Mouse (Mus musculus): ENCODE measurements around the gene Dgat2. TPM values are rescaled to one million over a fixed set of nuclear protein-coding genes. Genes with fewer than 3 reads are reported as not detected.
A peak's percentile ranks its signal among the peaks of the same experiment; 100 is the strongest.

The Dgat2 gene
- 38.5 and 44.9 TPM in 2 replicates for polyA plus RNA-seq (2015; fragmentation: Nextera tagmentation; extraction: Ambion mirVana)

- Histone ChIP-seq H3K4me2 (ENCODE audit: low read depth, low read length) (peak within 1 kb of the TSS; percentile 95), H3K27me3 (ENCODE audit: control insufficient read depth, insufficient read depth, low read length) (peaks cover 9% of the 10 kb centered on the region), H3K9ac (ENCODE audit: low read length) (peak within 1 kb of the TSS; percentile 87), H3K27ac (ENCODE audit: low read length) (peak within 1 kb of the TSS; percentile 86), H3K36me3 (ENCODE audit: control insufficient read depth, insufficient read depth) (no peaks in the 10 kb centered on the region), H3K9me3 (replicated peaks; ENCODE audit: control insufficient read depth, low read length) (no peaks in the 10 kb centered on the region), H3K4me1 (ENCODE audit: control insufficient read depth, insufficient read depth, low read length) (peaks cover 2% of the 10 kb centered on the region), H3K4me3 (ENCODE audit: low read length) (peak within 1 kb of the TSS; percentile 70)
- peak; percentile 96 for ATAC-seq (replicated peaks; ENCODE audit: extremely low read depth, insufficient read depth, low FRiP score)
- WGBS: under 1% methylated on average over 63 of the region's 63 CpGs
These were observed at the start of gene Dgat2 for GRCm38 (mm10) chr7:99182432-99183172. Gene Dgat2 (minus strand): TSS chr7:99182719.

- Histone ChIP-seq H3K9ac (ENCODE audit: low read length) (no peak overlapping the region), H3K36me3 (ENCODE audit: control insufficient read depth, insufficient read depth) (no peaks in the 10 kb centered on the region), H3K4me1 (ENCODE audit: control insufficient read depth, insufficient read depth, low read length) (no peaks in the 10 kb centered on the region), H3K9me3 (replicated peaks; ENCODE audit: control insufficient read depth, low read length) (no peaks in the 10 kb centered on the region), H3K4me3 (ENCODE audit: low read length) (no peak overlapping the region), H3K27ac (ENCODE audit: low read length) (no peak overlapping the region), H3K27me3 (ENCODE audit: control insufficient read depth, insufficient read depth, low read length) (no peaks in the 10 kb centered on the region; the same call in 1 of the 2 replicates), H3K4me2 (ENCODE audit: low read depth, low read length) (no peak overlapping the region)
- ATAC-seq (replicated peaks; ENCODE audit: extremely low read depth, insufficient read depth, low FRiP score): no peak
- 70% methylated on average over 7 of the region's 7 CpGs for WGBS
These were observed 47.7 kb upstream of the Dgat2 start for GRCm38 (mm10) chr7:99230061-99230747.

GRCm38 (mm10) chr7:99229411-99229810, 46.9 kb upstream of the Dgat2 start:
- 20% methylated on average over 2 of the region's 2 CpGs for WGBS
- Histone ChIP-seq H3K4me1 (ENCODE audit: control insufficient read depth, insufficient read depth, low read length) (no peaks in the 10 kb centered on the region), H3K9ac (ENCODE audit: low read length) (no peak overlapping the region), H3K9me3 (replicated peaks; ENCODE audit: control insufficient read depth, low read length) (no peaks in the 10 kb centered on the region), H3K4me3 (ENCODE audit: low read length) (no peak overlapping the region), H3K4me2 (ENCODE audit: low read depth, low read length) (no peak overlapping the region), H3K27ac (ENCODE audit: low read length) (no peak overlapping the region), H3K27me3 (ENCODE audit: control insufficient read depth, insufficient read depth, low read length) (no peaks in the 10 kb centered on the region), H3K36me3 (ENCODE audit: control insufficient read depth, insufficient read depth) (no peaks in the 10 kb centered on the region)
- peak; percentile 64; the same call in 1 of the 2 replicates for ATAC-seq (replicated peaks; ENCODE audit: extremely low read depth, insufficient read depth, low FRiP score)

GRCm38 (mm10) chr7:99228825-99229224, 46.3 kb upstream of the Dgat2 start:
- H3K36me3 ChIP-seq (ENCODE audit: control insufficient read depth, insufficient read depth): no peaks in the 10 kb centered on the region
- no peaks in the 10 kb centered on the region for H3K9me3 ChIP-seq (replicated peaks; ENCODE audit: control insufficient read depth, low read length)
- no peaks in the 10 kb centered on the region for H3K27me3 ChIP-seq (ENCODE audit: control insufficient read depth, insufficient read depth, low read length)
- H3K4me3 ChIP-seq (ENCODE audit: low read length): no peak overlapping the region
- H3K4me1 ChIP-seq (ENCODE audit: control insufficient read depth, insufficient read depth, low read length): no peaks in the 10 kb centered on the region
- H3K4me2 ChIP-seq (ENCODE audit: low read depth, low read length): no peak overlapping the region
- WGBS: 79% methylated on average over 8 of the region's 8 CpGs
- H3K27ac ChIP-seq (ENCODE audit: low read length): no peak overlapping the region
- no peak for ATAC-seq (replicated peaks; ENCODE audit: extremely low read depth, insufficient read depth, low FRiP score)
- no peak overlapping the region for H3K9ac ChIP-seq (ENCODE audit: low read length)

GRCm38 (mm10) chr7:99227267-99227666, 44.7 kb upstream of the Dgat2 start:
- no peaks in the 10 kb centered on the region for H3K27me3 ChIP-seq (ENCODE audit: control insufficient read depth, insufficient read depth, low read length)
- no peak overlapping the region for H3K27ac ChIP-seq (ENCODE audit: low read length)
- H3K36me3 ChIP-seq (ENCODE audit: control insufficient read depth, insufficient read depth): no peaks in the 10 kb centered on the region
- WGBS: 96% methylated on average over 4 of the region's 4 CpGs
- no peaks in the 10 kb centered on the region for H3K4me1 ChIP-seq (ENCODE audit: control insufficient read depth, insufficient read depth, low read length)
- no peaks in the 10 kb centered on the region for H3K9me3 ChIP-seq (replicated peaks; ENCODE audit: control insufficient read depth, low read length)
- H3K4me3 ChIP-seq (ENCODE audit: low read length): no peak overlapping the region
- no peak overlapping the region for H3K4me2 ChIP-seq (ENCODE audit: low read depth, low read length)
- no peak overlapping the region for H3K9ac ChIP-seq (ENCODE audit: low read length)
- no peak for ATAC-seq (replicated peaks; ENCODE audit: extremely low read depth, insufficient read depth, low FRiP score)

GRCm38 (mm10) chr7:99226662-99227061, 44.1 kb upstream of the Dgat2 start:
- WGBS: 77% methylated on average over 10 of the region's 10 CpGs
- no peaks in the 10 kb centered on the region for H3K9me3 ChIP-seq (replicated peaks; ENCODE audit: control insufficient read depth, low read length)
- H3K9ac ChIP-seq (ENCODE audit: low read length): no peak overlapping the region
- no peaks in the 10 kb centered on the region for H3K36me3 ChIP-seq (ENCODE audit: control insufficient read depth, insufficient read depth)
- no peak overlapping the region for H3K4me3 ChIP-seq (ENCODE audit: low read length)
- H3K4me2 ChIP-seq (ENCODE audit: low read depth, low read length): no peak overlapping the region
- H3K4me1 ChIP-seq (ENCODE audit: control insufficient read depth, insufficient read depth, low read length): no peaks in the 10 kb centered on the region
- H3K27me3 ChIP-seq (ENCODE audit: control insufficient read depth, insufficient read depth, low read length): no peaks in the 10 kb centered on the region
- no peak for ATAC-seq (replicated peaks; ENCODE audit: extremely low read depth, insufficient read depth, low FRiP score)
- no peak overlapping the region for H3K27ac ChIP-seq (ENCODE audit: low read length)

GRCm38 (mm10) chr7:99225421-99225820, 42.9 kb upstream of the Dgat2 start:
- Histone ChIP-seq H3K27ac (ENCODE audit: low read length) (no peak overlapping the region), H3K9ac (ENCODE audit: low read length) (no peak overlapping the region), H3K27me3 (ENCODE audit: control insufficient read depth, insufficient read depth, low read length) (no peaks in the 10 kb centered on the region), H3K36me3 (ENCODE audit: control insufficient read depth, insufficient read depth) (no peaks in the 10 kb centered on the region), H3K9me3 (replicated peaks; ENCODE audit: control insufficient read depth, low read length) (no peaks in the 10 kb centered on the region), H3K4me2 (ENCODE audit: low read depth, low read length) (no peak overlapping the region), H3K4me1 (ENCODE audit: control insufficient read depth, insufficient read depth, low read length) (no peaks in the 10 kb centered on the region), H3K4me3 (ENCODE audit: low read length) (no peak overlapping the region)
- no peak for ATAC-seq (replicated peaks; ENCODE audit: extremely low read depth, insufficient read depth, low FRiP score)
- WGBS: 64% methylated on average over 6 of the region's 6 CpGs

- Histone ChIP-seq H3K27me3 (ENCODE audit: control insufficient read depth, insufficient read depth, low read length) (no peaks in the 10 kb centered on the region), H3K27ac (ENCODE audit: low read length) (no peak overlapping the region), H3K9ac (ENCODE audit: low read length) (no peak overlapping the region), H3K4me1 (ENCODE audit: control insufficient read depth, insufficient read depth, low read length) (no peaks in the 10 kb centered on the region), H3K36me3 (ENCODE audit: control insufficient read depth, insufficient read depth) (no peaks in the 10 kb centered on the region), H3K4me2 (ENCODE audit: low read depth, low read length) (no peak overlapping the region), H3K9me3 (replicated peaks; ENCODE audit: control insufficient read depth, low read length) (no peaks in the 10 kb centered on the region), H3K4me3 (ENCODE audit: low read length) (no peak overlapping the region)
- WGBS: 68% methylated on average over 1 of the region's 1 CpGs
- no peak for ATAC-seq (replicated peaks; ENCODE audit: extremely low read depth, insufficient read depth, low FRiP score)
These were observed 42.2 kb upstream of the Dgat2 start for GRCm38 (mm10) chr7:99224648-99225190.

- Histone ChIP-seq H3K4me2 (ENCODE audit: low read depth, low read length) (no peak overlapping the region), H3K27ac (ENCODE audit: low read length) (no peak overlapping the region), H3K9me3 (replicated peaks; ENCODE audit: control insufficient read depth, low read length) (no peaks in the 10 kb centered on the region), H3K36me3 (ENCODE audit: control insufficient read depth, insufficient read depth) (no peaks in the 10 kb centered on the region), H3K27me3 (ENCODE audit: control insufficient read depth, insufficient read depth, low read length) (no peaks in the 10 kb centered on the region), H3K4me1 (ENCODE audit: control insufficient read depth, insufficient read depth, low read length) (no peaks in the 10 kb centered on the region), H3K4me3 (ENCODE audit: low read length) (no peak overlapping the region), H3K9ac (ENCODE audit: low read length) (no peak overlapping the region)
- WGBS: 72% methylated on average over 7 of the region's 7 CpGs
- ATAC-seq (replicated peaks; ENCODE audit: extremely low read depth, insufficient read depth, low FRiP score): no peak
These were observed 41.7 kb upstream of the Dgat2 start for GRCm38 (mm10) chr7:99224225-99224624.

Measured in heart, embryonic 16.5 days (tissue).